Mouse (Mus musculus) CH12.LX (cell line): Measurements from ENCODE around the gene 1700092M07Rik.

Experiments
- BHLHE40 ChIP-seq: IDR thresholded peaks from 2 replicates; pipeline ENCODE4 v1.6.1; 2011; ENCODE audit warnings: mild to moderate bottlenecking, low read depth, low read length, improper control_type of control experiment
- CHD1 ChIP-seq: IDR thresholded peaks from 2 replicates; pipeline ENCODE4 v1.6.1; 2012; ENCODE audit warnings: low read depth, low read length, improper control_type of control experiment, inconsistent platforms
- CTCF ChIP-seq, 2 experiments: IDR thresholded peaks in 1 of 2; conservative IDR thresholded peaks in 1 of 2; 2 replicates each; pipeline ENCODE4 v1.5.1; 2011 to 2012; ENCODE audit warnings: low read depth in 2 of 2, low read length in 2 of 2, improper control_type of control experiment in 1 of 2, inconsistent platforms in 1 of 2, mild to moderate bottlenecking in 1 of 2, moderate library complexity in 1 of 2
- EP300 ChIP-seq: IDR thresholded peaks from 2 replicates; pipeline ENCODE4 v1.6.1; 2011; ENCODE audit warnings: low read length, improper control_type of control experiment
- ETS1 ChIP-seq: conservative IDR thresholded peaks from 2 replicates; pipeline ENCODE4 v1.6.1; 2012; ENCODE audit warnings: low read depth, mild to moderate bottlenecking, inconsistent platforms, low read length, improper control_type of control experiment, moderate library complexity
- GABPA ChIP-seq: IDR thresholded peaks from 2 replicates; pipeline ENCODE4 v1.6.1; 2012; ENCODE audit warnings: low read depth, low read length, improper control_type of control experiment, inconsistent platforms; ENCODE audit not compliant: insufficient replicate concordance
- MEF2A ChIP-seq: IDR thresholded peaks from 2 replicates; pipeline ENCODE4 v1.6.1; 2014; ENCODE audit warnings: low read depth, mild to moderate bottlenecking, inconsistent platforms, low read length, improper control_type of control experiment, borderline replicate concordance
- MYC ChIP-seq: IDR thresholded peaks from 2 replicates; pipeline ENCODE4 v1.6.1; 2011; ENCODE audit warnings: low read depth, mild to moderate bottlenecking, improper control_type of control experiment, low read length
- NRF1 ChIP-seq: IDR thresholded peaks from 2 replicates; pipeline ENCODE4 v1.6.1; 2014; ENCODE audit warnings: low read depth, mild to moderate bottlenecking, inconsistent platforms, low read length, improper control_type of control experiment, moderate library complexity
- POLR2AphosphoS2 ChIP-seq: IDR thresholded peaks from 2 replicates; pipeline ENCODE4 v1.6.1; 2011; ENCODE audit warnings: low read depth, low read length, improper control_type of control experiment
- USF2 ChIP-seq: conservative IDR thresholded peaks from 2 replicates; pipeline ENCODE4 v1.6.1; 2011; ENCODE audit warnings: low read depth, low read length, improper control_type of control experiment
- ZKSCAN1 ChIP-seq: IDR thresholded peaks from 2 replicates; pipeline ENCODE4 v1.6.1; 2012; ENCODE audit warnings: low read depth, inconsistent platforms, low read length, improper control_type of control experiment, borderline replicate concordance
- ZNF384 ChIP-seq: IDR thresholded peaks from 2 replicates; pipeline ENCODE4 v1.6.1; 2012; ENCODE audit warnings: low read depth, low read length, improper control_type of control experiment, inconsistent platforms

DNA sequence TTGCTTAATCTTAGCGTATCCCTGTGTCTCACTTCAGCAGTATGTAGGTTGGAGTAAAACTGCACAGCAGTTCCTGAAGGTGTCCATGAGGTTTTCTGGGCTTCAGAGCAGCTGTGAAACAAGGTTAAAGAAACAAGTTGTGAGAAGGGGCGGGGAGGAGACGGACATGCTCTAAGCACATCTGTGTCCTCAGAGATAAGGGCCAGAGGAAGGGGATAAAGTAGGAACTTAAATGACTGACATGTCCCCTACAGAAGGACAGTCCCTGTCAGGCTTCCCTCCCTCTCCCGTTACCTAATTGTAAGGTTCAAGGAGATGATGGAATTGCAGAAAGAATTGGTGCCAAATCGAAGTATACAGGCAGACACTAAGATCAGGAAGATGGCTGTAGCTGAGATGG, 32.5 kb downstream of the 1700092M07Rik start:
- TF ChIP-seq GABPA (no peak), EP300 (no peak), CTCF (conservative IDR thresholded peaks at IDR 0.05 in 1 of 2, IDR thresholded peaks at IDR 0.05 in 1 of 2; ENCODE audit: low read depth in 2 of 2, low read length in 2 of 2) (no peak), NRF1 (no peak), MYC (no peak), BHLHE40 (no peak), ETS1 (no peak), MEF2A (no peak), USF2 (no peak), ZKSCAN1 (no peak), ZNF384 (no peak), CHD1 (no peak), POLR2AphosphoS2 (no peak)
